Mouse (Mus musculus): ENCODE results near the gene 1700029P11Rik.

DNA sequence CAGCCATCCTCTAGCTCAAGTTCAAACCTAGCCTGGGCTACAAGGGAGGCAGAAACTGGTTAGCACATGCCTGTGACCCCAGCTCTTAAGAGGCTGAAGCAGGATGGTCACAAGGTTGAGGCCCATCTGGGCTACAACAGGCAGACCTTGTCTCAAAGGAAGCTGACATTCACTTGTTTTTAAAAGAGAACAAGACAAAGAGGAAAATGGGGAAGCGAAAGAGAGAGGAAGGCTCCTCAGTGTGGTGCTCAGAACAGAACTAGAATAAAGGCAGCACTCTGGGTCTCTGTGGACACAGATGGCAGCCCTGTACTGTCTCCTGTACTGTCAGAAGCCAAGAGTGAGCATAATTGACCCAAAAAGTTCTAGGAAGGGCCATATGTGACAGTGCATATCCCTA is 46.4 kb upstream of the 1700029P11Rik start:
- no peak for TF ChIP-seq POLR2A (IDR thresholded peaks at IDR 0.05; ENCODE audit: insufficient read depth, low read depth, low read length)
- TF ChIP-seq CTCF (IDR thresholded peaks at IDR 0.05; ENCODE audit: insufficient read depth, low read depth, low read length) = no peak

Measured in olfactory bulb, adult 2 months (tissue).